Mouse (Mus musculus): ENCODE results near the gene Larp4b.

- no peak for TF ChIP-seq CTCF (IDR thresholded peaks at IDR 0.05; ENCODE audit: control insufficient read depth, insufficient read depth, low read length)
- TF ChIP-seq POLR2A (IDR thresholded peaks at IDR 0.05; ENCODE audit: borderline replicate concordance, control insufficient read depth, low read depth, low read length) = no peak
These were observed 74.2 kb downstream of the Larp4b start for GRCm38 (mm10) chr13:9167842-9168241.
